Mouse (Mus musculus): ENCODE measurements around the gene Sec24a.

Gene Sec24a

DNA sequence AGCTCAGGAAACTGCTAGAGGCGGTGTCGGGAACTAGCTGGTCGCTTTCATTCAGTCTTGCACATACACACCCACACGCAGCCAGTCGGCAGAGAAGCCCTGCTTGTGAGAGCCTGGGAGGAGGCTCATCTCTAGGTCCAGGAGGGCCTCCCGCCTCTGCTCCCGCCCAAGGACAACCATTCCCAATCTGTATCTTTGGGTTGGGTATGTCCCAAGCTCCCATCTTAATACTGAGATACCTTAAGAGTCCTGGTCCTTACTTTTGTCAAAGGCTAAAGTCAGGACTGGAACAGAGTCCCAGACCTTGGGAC, 113.6 kb downstream of the Sec24a start:
- no peak for DNase-seq (ENCODE audit: inconsistent ontology term)

DNA sequence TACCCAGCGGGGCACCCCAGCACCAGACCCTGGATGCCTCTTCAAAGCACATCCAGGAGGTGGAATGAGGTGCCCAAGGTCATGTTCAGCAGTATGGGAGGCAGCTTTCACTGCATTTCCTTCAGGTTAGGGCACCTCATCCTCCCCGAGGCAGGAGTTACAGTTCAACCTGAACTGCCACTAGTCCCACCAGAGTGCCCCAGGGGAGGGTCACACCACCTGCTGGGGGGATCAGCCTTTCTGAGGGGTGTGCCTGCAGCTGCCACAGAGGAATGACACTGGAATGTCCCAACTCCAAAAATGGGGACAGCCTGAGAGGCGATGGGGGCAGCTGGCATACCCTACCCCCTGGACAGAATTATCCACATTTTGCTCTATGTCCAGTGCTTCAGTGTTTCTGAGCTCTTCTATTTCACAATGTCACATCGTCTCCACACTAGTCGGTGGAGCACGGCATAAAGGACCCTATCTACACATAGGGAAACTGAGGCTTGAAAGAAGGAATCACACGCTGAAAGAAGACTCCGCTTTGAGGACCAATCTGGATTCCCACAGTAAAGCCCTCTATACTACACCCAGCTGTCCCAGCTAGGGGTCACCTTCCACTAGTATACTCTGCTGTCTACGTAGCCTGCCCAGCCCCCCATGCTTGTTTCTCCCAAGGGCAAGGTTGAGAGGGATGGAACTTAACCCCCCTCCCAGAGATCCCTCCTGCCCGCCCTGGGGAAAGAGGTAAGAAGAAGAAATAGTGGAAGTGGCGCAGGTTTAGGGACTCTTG, 114.1 kb downstream of the Sec24a start:
- DNase-seq (ENCODE audit: inconsistent ontology term): peak; percentile 9

DNA sequence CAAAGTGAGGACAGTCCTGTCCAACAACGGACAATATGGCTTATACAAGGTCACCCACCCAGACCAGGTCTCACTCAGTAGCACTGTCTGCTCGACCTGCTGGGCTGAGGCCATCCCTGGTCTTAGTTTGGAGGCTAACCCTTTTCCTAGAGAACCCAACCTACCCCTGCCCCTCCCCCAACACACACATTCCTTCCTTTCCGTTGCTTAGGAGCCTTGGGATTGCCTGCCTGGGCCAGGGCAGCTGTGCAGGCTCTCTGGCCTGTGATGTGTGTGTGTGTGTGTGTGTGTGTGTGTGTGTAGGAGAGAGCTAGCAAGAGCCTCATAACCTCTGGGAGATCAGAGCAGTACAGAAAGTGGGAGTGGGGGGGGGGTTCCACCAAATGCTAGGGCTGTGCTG, 114.9 kb downstream of the Sec24a start:
- DNase-seq (ENCODE audit: inconsistent ontology term): peak; percentile 16

DNA sequence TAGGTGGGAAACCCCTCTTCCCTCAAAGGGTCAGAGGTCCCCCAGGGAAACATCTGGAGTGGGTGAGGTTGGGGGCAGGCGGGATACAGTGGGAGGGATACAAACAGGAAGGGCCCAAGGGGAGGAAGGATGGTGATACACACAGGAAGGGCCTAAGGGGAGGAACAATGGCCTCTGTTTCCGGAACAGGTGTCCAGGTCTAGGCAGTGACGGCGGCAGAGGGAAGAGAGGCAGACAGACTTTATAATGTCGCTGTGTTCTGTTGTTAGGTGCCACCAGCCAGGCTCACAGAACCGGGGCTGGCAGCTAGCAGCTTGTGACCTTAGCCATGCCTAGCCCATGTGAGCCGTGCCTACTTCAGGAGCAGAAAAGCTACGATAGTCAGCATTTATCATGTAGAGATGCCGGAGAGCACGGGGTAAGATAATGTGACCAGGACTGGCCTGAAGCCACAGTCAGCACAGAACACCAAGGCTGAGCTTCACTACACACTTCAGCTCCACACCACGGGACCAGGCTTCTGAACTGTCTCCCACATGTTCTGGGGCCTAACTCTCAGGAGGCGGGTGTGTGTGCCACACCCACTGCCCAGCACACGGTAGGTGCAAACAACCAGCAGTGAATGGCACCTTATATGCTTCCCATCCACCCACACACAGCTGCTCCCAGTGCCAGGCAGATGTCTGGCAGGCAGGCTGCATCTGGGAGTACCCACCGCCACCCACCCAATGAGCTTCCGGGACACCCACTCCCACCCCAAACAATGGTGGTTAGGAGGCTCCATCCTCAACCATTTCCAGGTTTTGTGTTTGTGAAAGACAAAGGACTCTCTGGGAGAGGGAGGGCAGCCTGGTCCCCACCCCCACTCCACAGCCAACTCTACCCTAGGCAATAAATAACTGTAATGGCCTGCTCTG, 116.4 kb downstream of the Sec24a start:
- DNase-seq (ENCODE audit: inconsistent ontology term): no peak

DNA sequence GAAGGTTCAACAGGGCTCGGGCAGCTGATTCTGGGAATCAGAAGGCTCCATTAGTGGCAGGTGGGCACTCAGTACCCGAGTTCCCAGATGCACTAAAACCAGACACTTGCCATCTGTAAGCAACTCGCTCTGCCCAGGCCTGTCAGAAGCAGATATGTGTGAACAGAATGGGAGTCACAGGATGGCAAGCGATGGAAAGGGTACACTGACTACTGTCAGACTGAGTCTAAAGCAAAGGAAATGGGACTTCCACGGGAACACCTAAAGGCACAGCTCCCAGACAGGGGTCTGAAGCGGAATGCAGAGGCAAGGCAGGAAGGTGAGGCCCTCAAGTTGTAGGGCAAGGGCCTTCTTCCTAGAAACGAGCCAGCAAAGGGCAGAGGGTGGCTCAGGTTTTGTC, 117.2 kb downstream of the Sec24a start:
- DNase-seq (ENCODE audit: inconsistent ontology term): no peak

DNA sequence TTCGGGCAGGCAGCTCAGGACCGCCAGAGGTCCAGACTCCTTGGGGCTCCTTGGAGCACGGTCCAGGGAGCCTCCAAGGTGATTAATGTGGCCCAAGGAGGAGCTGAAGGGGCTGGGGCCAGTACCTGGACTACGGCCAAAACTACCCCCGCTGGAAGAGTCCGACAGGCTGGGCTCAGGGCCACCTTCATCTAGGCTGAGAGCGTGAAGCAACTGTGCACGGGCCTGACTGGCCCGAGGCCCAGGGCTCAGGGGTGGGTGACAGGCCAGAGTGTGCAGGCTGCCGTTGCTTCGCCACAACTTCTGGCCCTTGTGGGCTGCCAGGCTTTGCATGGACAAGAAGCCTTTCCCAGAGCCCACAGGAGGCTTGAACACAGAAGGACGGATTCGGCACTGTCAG, 118.1 kb downstream of the Sec24a start:
- no peak for DNase-seq (ENCODE audit: inconsistent ontology term)

DNA sequence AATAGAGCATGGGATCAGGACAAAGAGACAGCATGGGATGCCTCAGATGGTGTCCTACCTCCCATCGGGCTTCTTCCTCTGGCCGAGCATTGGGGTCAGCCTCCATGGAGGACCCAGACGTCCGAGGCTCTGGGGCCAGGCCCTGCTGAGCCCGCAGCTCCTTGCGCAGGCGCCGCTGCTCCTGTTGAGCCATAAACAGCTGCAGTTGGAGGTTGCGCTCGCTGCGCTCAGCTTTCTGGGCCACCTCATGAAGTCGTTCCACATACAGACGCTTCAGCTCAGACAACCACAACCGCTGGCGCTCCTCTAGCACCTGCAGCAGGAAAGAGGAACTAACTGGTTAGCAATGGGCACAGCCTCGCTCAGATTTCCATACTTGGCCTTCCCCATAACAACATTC, 119.2 kb downstream of the Sec24a start:
- no peak for DNase-seq (ENCODE audit: inconsistent ontology term)

DNA sequence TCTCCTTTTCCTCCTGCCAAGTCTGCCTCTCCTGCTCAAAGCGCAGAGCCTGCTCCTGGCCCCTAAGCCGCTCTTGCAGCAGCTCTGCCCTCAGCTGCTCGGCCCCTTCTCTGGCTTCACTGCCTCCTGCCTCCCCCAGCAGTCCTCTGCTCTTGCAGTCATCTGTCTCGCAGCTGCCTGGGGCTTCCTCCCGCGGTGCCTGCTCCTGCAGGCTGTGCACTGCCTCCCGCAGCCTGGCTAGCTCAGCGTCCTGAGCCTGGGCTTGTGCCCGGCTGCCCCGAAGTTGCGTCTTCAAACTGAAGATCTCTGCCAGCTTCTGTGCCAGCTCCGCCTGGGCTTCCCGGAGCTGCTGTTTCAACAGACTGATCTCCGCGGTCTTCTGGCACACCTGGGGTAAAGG, 119.7 kb downstream of the Sec24a start:
- no peak for DNase-seq (ENCODE audit: inconsistent ontology term)

DNA sequence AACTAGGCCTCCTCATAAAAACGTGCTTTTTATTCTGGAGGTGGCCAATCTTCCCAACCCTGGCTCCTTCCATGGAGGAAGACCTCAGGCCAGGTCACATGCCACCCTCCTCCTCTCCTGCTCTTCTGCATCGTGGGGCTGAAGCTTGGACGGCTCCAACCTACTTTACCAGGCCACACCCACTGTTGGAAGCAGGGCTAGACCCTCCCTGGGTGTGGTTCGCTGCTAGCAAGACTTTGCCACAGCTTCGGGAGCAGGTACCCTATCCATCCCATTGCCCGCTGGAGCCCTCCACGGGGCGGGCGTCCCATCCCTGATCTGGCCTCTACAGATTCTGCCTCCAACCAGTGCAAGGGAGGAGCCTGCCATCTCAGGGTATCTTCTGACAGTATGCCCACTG, 120.2 kb downstream of the Sec24a start:
- no peak for DNase-seq (ENCODE audit: inconsistent ontology term)

All from Muller cell, postnatal 12 days (primary cell).